Mouse (Mus musculus) lung, embryonic 16.5 days (tissue): Measurements from ENCODE around the gene Fbh1. TPM values are rescaled to one million over a fixed set of nuclear protein-coding genes. Genes with fewer than 3 reads are reported as not detected.
"Not testable (repeated sequence)": the region's sequence is repeated elsewhere in the genome, so short reads cannot be mapped to it uniquely, and the experiment has no call there.

Experiments used
- ATAC-seq: fragments of 200-750 bp; cut with Nextera tagmentation; 2 replicates; pipeline ENCODE4 v1.8.0; 2017; ENCODE audit warnings: low read depth, mild to moderate bottlenecking, moderate library complexity
- H3K27ac ChIP-seq: fragments of 300-500 bp; sonication (generic); 2 replicates; pipeline ENCODE4 v1.5.1; 2014; ENCODE audit warnings: mild to moderate bottlenecking, control low read depth, low read length
- H3K27me3 ChIP-seq: fragments of 300-500 bp; sonication (generic); 2 replicates; pipeline ENCODE4 v1.6.1; 2014; ENCODE audit warnings: low read depth, low read length, mixed read lengths; ENCODE audit not compliant: control insufficient read depth, insufficient read depth
- H3K36me3 ChIP-seq: fragments of 300-500 bp; sonication (generic); 2 replicates; pipeline ENCODE4 v1.6.1; 2014; ENCODE audit warnings: low read length; ENCODE audit not compliant: control insufficient read depth, insufficient read depth
- H3K4me1 ChIP-seq: fragments of 300-500 bp; sonication (generic); replicated peaks from 2 replicates; pipeline ENCODE4 v1.6.1; 2014; ENCODE audit warnings: low read length, mixed read lengths; ENCODE audit not compliant: control insufficient read depth, insufficient read depth
- H3K4me2 ChIP-seq: fragments of 300-500 bp; sonication (generic); 2 replicates; pipeline ENCODE4 v1.6.1; 2014; ENCODE audit warnings: low read depth, low read length, control low read depth
- H3K4me3 ChIP-seq: fragments of 300-500 bp; sonication (generic); 2 replicates; pipeline ENCODE4 v1.5.1; 2014; ENCODE audit warnings: mild to moderate bottlenecking, low read length, control low read depth
- H3K9ac ChIP-seq: fragments of 300-500 bp; sonication (generic); 2 replicates; pipeline ENCODE4 v1.6.1; 2014; ENCODE audit warnings: low read length, control low read depth
- H3K9me3 ChIP-seq: fragments of 300-500 bp; sonication (generic); 2 replicates; pipeline ENCODE4 v1.6.1; 2016; ENCODE audit warnings: low read length; ENCODE audit not compliant: control insufficient read depth
- WGBS: fragments of 180-500 bp; shearing (Covaris S2); extraction: QIAGEN DNeasy Blood & Tissue Kit; methylation state at CpG from one replicate; pipeline ENCODE4 v1.1.7; 2014; 5-methylcytosine and 5-hydroxymethylcytosine counted together
- polyA plus RNA-seq: library from polyadenylated mRNA; unstranded; fragments of >200 nt; fragmentation: Nextera tagmentation; extraction: Ambion mirVana; gene quantifications from 2 replicates; pipeline ENCODE4 v1.2.1, GENCODE M21; 2015

The Fbh1 gene
- polyA plus RNA-seq, 1 experiment from 2014 or later, result 119 TPM

DNA sequence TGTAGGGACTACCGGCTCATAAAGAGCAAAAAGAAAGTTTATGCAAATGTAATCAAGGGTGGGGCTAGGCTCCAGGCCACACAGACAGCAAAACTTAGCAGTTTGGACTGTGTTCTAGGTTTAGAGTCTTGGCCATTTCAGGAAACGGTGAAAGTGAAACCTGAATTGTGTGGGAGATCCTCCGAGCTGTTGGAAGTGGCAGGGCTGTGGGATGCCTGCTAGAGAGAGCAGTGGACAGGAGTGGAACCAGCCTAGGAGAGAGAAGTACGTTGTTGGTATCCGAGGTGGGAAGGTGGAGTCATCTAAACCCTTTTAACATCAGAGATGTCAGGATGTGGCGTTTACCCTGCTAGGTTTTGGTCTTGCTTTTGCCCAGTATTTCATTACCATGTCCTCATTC lies 41.5 kb downstream of the Fbh1 start:
- ATAC-seq, result no peak

DNA sequence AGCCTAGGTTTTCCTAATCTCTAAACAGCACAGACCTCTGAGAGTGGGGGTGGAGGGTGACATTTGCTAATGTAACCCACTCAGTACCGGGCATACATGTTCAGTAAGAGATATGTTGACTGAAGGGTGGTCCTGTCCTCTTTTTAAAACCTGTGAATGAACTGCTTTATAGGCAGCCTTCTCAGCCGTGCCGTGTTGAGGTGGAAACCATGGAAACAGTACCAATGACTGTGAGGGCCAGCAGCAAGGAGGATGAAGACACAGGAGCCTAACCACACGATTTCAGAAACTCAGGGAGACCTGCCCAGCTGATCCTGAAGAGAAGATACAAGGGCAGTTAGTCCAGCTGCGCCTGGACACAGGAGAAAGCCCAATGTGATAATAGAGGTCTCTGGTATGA lies 44.4 kb downstream of the Fbh1 start:
- H3K9ac ChIP-seq, result no peak overlapping the region
- H3K27me3 ChIP-seq, result no peaks in the 10 kb centered on the region
- ATAC-seq, result no peak
- 61% methylated on average over 5 of the region's 5 CpGs for WGBS
- no peak overlapping the region for H3K4me2 ChIP-seq
- no peak overlapping the region for H3K27ac ChIP-seq
- H3K4me1 ChIP-seq, result no peaks in the 10 kb centered on the region
- no peak overlapping the region for H3K4me3 ChIP-seq
- no peaks in the 10 kb centered on the region for H3K36me3 ChIP-seq
- H3K9me3 ChIP-seq, result no peaks in the 10 kb centered on the region

More for the DNA sequence above, 41.5 kb downstream of the Fbh1 start:
- WGBS, result 82% methylated on average over 6 of the region's 6 CpGs
- Histone ChIP-seq H3K36me3 (peaks cover 9% of the 10 kb centered on the region; the same call in 1 of the 2 replicates), H3K27me3 (no peaks in the 10 kb centered on the region), H3K4me1 (no peaks in the 10 kb centered on the region), H3K4me3 (no peak overlapping the region), H3K9ac (no peak overlapping the region), H3K9me3 (no peaks in the 10 kb centered on the region), H3K27ac (no peak overlapping the region), H3K4me2 (no peak overlapping the region)

GRCm38 (mm10) chr2:11729091-11729490 lies 48.3 kb downstream of the Fbh1 start:
- Histone ChIP-seq H3K27ac (no peak overlapping the region), H3K4me3 (no peak overlapping the region), H3K9me3 (no peaks in the 10 kb centered on the region), H3K27me3 (no peaks in the 10 kb centered on the region), H3K36me3 (no peaks in the 10 kb centered on the region), H3K4me2 (no peak overlapping the region), H3K4me1 (no peaks in the 10 kb centered on the region), H3K9ac (no peak overlapping the region)
- 52% methylated on average over 3 of the region's 3 CpGs for WGBS
- no peak for ATAC-seq

GRCm38 (mm10) chr2:11727574-11727973 lies 49.8 kb downstream of the Fbh1 start:
- H3K9me3 ChIP-seq, result no peaks in the 10 kb centered on the region
- ATAC-seq, result no peak
- H3K4me3 ChIP-seq, result no peak overlapping the region
- no peaks in the 10 kb centered on the region for H3K36me3 ChIP-seq
- no peak overlapping the region for H3K27ac ChIP-seq
- WGBS, result 86% methylated on average over 5 of the region's 5 CpGs
- no peaks in the 10 kb centered on the region for H3K27me3 ChIP-seq
- H3K4me2 ChIP-seq, result no peak overlapping the region
- no peaks in the 10 kb centered on the region for H3K4me1 ChIP-seq
- no peak overlapping the region for H3K9ac ChIP-seq

DNA sequence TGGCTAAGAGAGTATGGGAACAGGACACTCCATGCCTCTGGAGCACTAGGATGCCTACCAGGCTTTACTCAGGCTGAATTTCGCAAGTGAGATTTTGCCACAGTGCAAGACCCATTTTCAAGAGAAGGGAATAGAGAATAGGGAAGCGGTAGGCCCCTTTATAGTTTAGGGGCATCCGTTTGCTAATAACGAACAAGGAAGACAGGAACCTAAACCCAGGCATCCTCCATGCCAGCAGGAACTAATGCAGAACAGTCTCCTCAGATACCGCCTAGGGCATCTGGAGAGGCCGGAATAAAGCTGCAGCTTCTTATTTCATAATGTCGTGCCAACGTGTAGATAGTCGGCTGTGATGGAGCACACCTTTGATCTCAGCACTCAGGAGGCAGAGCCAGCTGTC lies 54.8 kb downstream of the Fbh1 start:
- Histone ChIP-seq H3K4me2 (no peak overlapping the region), H3K36me3 (no peaks in the 10 kb centered on the region), H3K27ac (no peak overlapping the region), H3K4me1 (no peaks in the 10 kb centered on the region), H3K27me3 (no peaks in the 10 kb centered on the region), H3K9ac (no peak overlapping the region), H3K4me3 (no peak overlapping the region), H3K9me3 (no peaks in the 10 kb centered on the region)
- WGBS, result 82% methylated on average over 9 of the region's 9 CpGs
- no peak for ATAC-seq

DNA sequence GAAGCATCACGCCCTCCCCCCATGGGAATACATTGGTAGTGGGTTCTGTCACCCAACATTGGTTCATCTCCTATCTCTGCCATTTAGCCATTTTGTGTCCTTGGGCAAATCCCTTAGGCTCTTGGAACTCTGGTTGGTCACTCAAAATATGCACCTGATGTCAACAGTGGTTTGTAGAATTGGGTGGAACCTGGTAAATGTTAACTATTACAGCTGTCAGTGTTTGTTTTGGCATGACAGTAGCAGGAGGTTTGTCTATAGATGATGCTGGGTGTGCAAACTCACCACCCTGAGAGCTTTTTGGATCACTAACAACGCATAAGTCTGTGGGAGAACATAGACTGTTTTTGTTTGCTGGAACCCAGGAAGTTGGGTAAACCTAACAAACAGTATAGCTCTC lies 58.8 kb downstream of the Fbh1 start:
- WGBS, result 78% methylated on average over 2 of the region's 2 CpGs
- H3K27ac ChIP-seq, result no peak overlapping the region

GRCm38 (mm10) chr2:11714535-11714934 lies 62.8 kb downstream of the Fbh1 start:
- H3K27me3 ChIP-seq, result no peaks in the 10 kb centered on the region
- H3K27ac ChIP-seq, result no peak overlapping the region
- no peaks in the 10 kb centered on the region for H3K36me3 ChIP-seq
- H3K4me1 ChIP-seq, result no peaks in the 10 kb centered on the region
- no peaks in the 10 kb centered on the region for H3K9me3 ChIP-seq
- H3K9ac ChIP-seq, result no peak overlapping the region
- WGBS, result 75% methylated on average over 4 of the region's 4 CpGs
- no peak overlapping the region for H3K4me2 ChIP-seq
- H3K4me3 ChIP-seq, result no peak overlapping the region
- no peak for ATAC-seq

More for the DNA sequence above, 58.8 kb downstream of the Fbh1 start:
- Histone ChIP-seq H3K4me2 (no peak overlapping the region), H3K36me3 (no peaks in the 10 kb centered on the region), H3K9me3 (no peaks in the 10 kb centered on the region), H3K4me3 (no peak overlapping the region), H3K9ac (no peak overlapping the region), H3K4me1 (no peaks in the 10 kb centered on the region), H3K27me3 (no peaks in the 10 kb centered on the region)
- ATAC-seq, result no peak

DNA sequence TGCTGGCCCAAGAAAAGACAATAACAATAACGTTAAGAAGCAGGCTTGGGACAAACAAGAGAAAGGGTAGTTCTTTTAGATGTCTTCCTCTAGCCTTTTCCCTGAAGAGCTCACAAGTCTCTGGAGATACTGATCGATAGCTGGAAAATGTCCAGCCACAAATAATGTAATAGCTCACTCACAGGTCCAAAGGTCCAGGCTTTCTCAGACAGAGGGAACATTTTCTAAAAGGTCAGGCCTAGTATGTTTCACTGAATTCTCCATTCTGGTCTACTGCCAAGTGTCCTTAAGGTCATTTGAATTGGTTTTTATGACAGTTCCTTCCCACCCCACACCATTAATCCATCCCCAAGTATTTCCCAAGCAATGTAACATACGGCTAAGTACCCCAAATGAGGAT lies 64.4 kb downstream of the Fbh1 start:
- Histone ChIP-seq H3K9ac (no peak overlapping the region), H3K9me3 (no peaks in the 10 kb centered on the region), H3K27me3 (no peaks in the 10 kb centered on the region), H3K4me3 (no peak overlapping the region), H3K4me2 (no peak overlapping the region), H3K4me1 (no peaks in the 10 kb centered on the region), H3K36me3 (no peaks in the 10 kb centered on the region), H3K27ac (no peak overlapping the region)
- WGBS, result 31% methylated on average over 3 of the region's 3 CpGs
- no peak for ATAC-seq

- Histone ChIP-seq H3K4me1 (no peaks in the 10 kb centered on the region), H3K9me3 (no peaks in the 10 kb centered on the region), H3K4me2 (no peak overlapping the region), H3K36me3 (no peaks in the 10 kb centered on the region), H3K4me3 (no peak overlapping the region), H3K27ac (no peak overlapping the region), H3K9ac (no peak overlapping the region), H3K27me3 (no peaks in the 10 kb centered on the region)
- ATAC-seq, result no peak
- 62% methylated on average over 6 of the region's 6 CpGs for WGBS
Observed at GRCm38 (mm10) chr2:11712483-11712990, 64.8 kb downstream of the Fbh1 start.

GRCm38 (mm10) chr2:11710101-11710500 lies 67.3 kb downstream of the Fbh1 start:
- not testable (repeated sequence) for H3K4me2 ChIP-seq, H3K9me3 ChIP-seq, H3K36me3 ChIP-seq, H3K4me3 ChIP-seq, H3K27me3 ChIP-seq, H3K4me1 ChIP-seq, H3K27ac ChIP-seq, ATAC-seq, H3K9ac ChIP-seq
- WGBS, result 42% methylated on average over 4 of the region's 4 CpGs
